Mouse (Mus musculus): Measurements from ENCODE around the gene Pdia4.

GRCm38 (mm10) chr6:47824241-47824640, 11.0 kb upstream of the Pdia4 start:
- TF ChIP-seq CTCF (IDR thresholded peaks at IDR 0.05; ENCODE audit: control insufficient read depth, insufficient read depth, insufficient replicate concordance, low read depth, low read length) (no peak), POLR2A (IDR thresholded peaks at IDR 0.05; ENCODE audit: control insufficient read depth, low read depth, low read length) (no peak)

Measured in testis, adult 2 months (tissue).